Mouse (Mus musculus): Measurements from ENCODE around the gene Lrrn2.

Lrrn2 gene

DNA sequence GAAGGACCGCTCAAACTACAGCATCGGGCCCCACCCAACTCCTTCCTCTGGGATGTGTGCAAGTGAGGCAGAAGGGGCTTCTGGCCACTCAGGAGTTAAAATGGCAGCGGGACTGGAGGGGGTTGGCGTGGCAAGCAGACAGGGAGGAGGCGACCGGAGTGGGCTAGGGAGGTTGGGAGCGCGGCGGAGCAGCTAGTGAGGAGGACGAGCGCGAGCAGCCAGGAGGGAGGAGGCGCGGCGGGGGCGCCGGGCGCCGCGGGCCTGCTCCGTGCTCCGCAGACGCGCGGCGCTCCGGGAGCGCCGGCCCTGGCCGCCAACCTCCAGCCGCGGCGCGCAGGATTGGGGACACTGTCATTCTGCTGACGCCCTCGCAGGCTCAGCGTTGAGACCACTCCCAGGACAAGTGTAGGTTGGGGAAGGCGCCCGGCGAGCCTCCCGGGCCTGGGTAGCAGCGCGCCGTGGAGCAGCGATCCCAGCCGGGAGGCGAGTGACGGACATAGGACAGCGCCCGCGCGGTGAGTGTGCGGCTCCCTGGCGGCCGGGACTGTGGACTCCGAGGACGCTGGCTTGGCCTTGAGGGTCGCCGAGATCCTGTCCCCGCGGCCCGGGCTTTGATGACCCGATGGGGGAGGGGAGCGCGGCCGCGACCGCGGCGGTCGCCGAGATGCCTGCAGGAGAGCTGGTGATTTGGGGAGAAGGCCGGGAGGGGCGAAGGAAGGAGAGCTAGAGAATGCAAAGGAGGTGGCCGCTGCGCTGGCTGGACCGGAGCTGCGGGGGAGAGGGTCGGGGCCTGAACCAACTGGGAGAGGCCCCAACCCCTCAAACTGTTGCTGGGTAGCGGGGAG is at the start of gene Lrrn2:
Gene Lrrn2, plus strand, starts transcription at position 113 of the 845 bp plus-strand sequence.
- DNase-seq (ENCODE audit: low spot score in 2 of 2) = no peak

- no peak for DNase-seq (ENCODE audit: low spot score in 2 of 2)
Observed at GRCm38 (mm10) chr1:132831963-132832362, 48.1 kb upstream of the Lrrn2 start.

DNA sequence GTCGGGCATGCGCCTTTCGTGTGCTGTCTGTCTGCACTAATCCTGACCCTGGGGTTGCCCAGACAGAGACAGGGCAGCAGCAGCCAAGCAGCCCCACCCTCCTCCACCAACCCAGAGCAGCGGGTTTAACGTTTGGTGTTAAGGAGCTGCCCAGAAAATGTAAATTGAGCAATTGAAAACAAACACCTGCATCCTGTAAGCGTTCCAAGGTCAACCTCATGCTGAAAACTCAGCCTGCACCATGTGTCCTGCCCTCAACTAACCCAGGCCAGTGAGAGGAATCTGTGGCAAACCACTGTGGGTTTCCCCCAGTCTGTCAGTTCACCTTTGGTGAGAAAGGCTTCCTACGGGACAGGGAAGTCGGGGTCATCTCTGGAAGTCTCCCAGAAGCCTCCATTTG is 46.0 kb upstream of the Lrrn2 start:
- DNase-seq (ENCODE audit: low spot score in 2 of 2) = no peak

DNA sequence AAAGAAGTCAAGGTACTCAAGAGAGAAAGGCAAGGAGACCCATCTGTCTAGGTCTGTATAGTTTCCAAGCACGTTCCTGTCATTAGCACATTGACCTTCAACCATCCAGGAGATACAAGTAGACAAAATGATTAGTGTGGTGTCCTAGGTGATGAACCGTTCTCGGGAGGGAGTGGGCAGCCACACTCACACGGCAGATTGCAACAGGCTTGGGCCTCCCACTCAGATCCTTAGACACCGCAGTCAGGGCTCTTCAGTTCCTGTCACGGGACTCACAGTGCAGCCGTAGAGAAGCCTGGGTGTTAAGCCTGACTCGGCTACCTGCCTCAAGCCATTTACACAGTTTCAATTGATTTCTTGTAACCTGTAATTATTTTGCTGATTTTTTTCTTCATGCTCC is 43.2 kb upstream of the Lrrn2 start:
- no peak for DNase-seq (ENCODE audit: low spot score in 2 of 2)

DNA sequence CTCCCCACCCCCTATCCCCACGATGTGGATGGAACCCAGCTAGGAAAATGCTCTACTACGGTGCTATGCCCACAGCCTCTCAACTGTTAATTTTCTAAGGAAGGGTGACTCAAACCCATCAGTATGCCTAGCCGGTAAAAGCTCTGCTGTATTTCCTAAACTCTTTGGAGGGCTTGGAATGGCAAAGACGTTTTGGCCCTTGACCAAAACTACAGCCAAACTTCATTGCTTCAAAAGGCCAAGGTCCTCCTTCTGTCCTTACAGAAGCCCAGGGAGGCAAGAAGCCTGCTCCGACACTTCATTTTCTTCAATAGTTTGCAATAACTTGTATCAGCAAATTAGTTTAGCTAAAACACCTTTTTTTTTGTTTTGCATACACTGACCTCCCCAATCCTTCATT is 42.4 kb upstream of the Lrrn2 start:
- DNase-seq (ENCODE audit: low spot score in 2 of 2) = no peak

GRCm38 (mm10) chr1:132838371-132838770 is 41.7 kb upstream of the Lrrn2 start:
- DNase-seq (ENCODE audit: low spot score in 2 of 2) = no peak

DNA sequence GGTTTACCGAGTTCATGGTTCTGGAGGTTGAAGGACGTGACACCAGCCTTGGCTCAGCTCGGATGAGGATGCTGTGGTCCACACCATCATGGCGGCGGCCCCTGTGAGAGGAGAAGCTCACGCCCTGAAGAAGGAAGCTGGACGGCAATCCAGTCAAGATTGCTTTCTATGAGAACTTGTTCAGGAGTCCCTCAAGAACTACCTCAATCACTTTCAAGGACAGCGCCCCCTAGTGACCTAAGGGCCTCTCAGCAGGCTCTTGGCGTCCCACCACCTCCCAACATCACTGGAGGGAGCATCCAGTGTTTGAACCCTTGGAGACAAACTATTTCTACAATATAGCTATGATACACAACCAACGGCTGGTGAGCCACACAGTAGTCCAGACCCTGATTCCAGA is 36.5 kb upstream of the Lrrn2 start:
- no peak for DNase-seq (ENCODE audit: low spot score in 2 of 2)

- DNase-seq (ENCODE audit: low spot score in 2 of 2) = no peak
Observed at GRCm38 (mm10) chr1:132844088-132844804, 35.8 kb upstream of the Lrrn2 start.

- DNase-seq (ENCODE audit: low spot score in 2 of 2) = no peak
Observed at GRCm38 (mm10) chr1:132845766-132846165, 34.3 kb upstream of the Lrrn2 start.

DNA sequence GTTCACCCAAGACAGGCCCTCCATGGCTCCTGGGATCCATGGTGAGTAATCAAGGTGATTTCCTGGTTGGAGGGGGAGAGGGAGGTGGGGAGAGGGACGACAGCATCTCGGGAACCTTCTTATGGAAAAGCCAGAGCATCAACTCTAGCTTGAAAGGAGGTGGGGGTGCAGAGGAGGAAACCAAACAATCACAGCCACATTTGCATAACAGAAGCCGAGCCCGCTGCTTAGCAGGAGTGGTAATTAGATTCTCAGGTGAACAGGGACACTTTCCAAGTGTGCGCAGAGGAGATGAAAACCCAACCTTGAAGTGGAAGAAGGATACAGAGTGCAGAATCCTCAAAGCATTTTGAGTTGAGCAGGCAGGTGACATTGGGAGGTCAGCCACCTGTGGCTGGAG is 29.3 kb upstream of the Lrrn2 start:
- DNase-seq (ENCODE audit: low spot score in 2 of 2) = no peak

- DNase-seq (ENCODE audit: low spot score in 2 of 2) = no peak
Observed at GRCm38 (mm10) chr1:132851296-132851695, 28.8 kb upstream of the Lrrn2 start.

DNA sequence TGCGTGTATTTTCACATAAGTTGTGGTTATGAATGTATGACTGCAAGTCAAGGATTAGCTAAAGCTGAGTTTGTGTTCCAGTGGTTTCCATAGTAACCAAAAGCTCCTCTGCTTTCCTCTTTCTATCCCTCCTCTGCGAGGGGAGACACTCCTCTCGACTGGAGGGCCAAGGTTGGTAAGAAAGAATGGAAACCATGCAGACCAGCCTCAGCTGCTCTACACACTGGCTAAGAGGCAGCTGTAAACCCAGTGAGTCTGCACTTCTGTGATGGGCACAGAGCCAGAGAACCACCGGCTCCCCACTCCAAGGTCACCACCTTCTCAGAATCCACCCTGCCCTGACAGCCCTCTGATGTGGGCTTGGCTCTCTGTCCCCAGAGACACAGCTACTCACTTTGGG is 28.3 kb upstream of the Lrrn2 start:
- DNase-seq (ENCODE audit: low spot score in 2 of 2) = no peak

DNA sequence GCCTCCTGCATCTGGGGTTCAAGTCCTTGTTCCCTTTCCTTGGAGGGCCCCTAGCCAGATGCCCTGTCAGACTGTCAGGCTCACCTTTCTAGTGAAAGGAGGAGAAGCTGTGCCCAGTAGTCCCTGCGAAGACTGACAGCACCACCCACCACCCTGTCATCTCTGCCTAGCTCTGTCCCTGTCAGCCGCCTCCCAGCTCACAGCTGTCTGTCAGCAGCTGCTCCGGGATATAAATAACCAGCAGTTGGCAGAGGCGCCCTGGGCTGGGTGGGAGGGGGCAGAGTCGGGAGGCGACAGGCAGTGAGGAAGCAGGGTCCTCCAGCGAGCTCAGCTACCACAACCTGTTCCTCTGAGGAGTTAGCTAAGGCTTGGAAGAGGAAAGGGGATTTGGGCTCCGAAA is 26.8 kb upstream of the Lrrn2 start:
- no peak for DNase-seq (ENCODE audit: low spot score in 2 of 2)

- DNase-seq (ENCODE audit: low spot score in 2 of 2) = no peak
Observed at GRCm38 (mm10) chr1:132858516-132859383, 21.3 kb upstream of the Lrrn2 start.

- DNase-seq (ENCODE audit: low spot score in 2 of 2) = no peak
Observed at GRCm38 (mm10) chr1:132864220-132864619, 15.9 kb upstream of the Lrrn2 start.

GRCm38 (mm10) chr1:132865585-132865984 is 14.5 kb upstream of the Lrrn2 start:
- DNase-seq (ENCODE audit: low spot score in 2 of 2) = no peak

DNA sequence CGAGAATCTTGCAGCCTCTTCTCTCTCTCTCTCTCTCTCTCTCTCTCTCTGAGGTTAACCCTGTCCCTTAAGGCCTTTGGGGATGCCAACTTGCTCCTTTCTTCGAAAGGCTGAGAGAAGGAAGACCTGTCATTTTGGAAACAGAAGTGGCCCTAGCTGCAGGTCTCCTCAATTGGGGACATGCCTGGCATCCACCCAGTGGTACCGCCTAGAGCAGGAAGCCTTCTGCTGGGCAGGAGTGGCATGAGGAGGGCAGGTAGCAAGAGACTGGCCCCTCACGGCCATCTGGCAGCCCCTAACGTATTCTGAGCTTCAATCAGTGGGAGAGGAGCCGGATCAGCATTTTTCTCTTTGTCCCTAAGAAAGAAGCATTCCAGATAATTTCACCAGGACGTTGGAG is 9.7 kb upstream of the Lrrn2 start:
- no peak for DNase-seq (ENCODE audit: low spot score in 2 of 2)

DNA sequence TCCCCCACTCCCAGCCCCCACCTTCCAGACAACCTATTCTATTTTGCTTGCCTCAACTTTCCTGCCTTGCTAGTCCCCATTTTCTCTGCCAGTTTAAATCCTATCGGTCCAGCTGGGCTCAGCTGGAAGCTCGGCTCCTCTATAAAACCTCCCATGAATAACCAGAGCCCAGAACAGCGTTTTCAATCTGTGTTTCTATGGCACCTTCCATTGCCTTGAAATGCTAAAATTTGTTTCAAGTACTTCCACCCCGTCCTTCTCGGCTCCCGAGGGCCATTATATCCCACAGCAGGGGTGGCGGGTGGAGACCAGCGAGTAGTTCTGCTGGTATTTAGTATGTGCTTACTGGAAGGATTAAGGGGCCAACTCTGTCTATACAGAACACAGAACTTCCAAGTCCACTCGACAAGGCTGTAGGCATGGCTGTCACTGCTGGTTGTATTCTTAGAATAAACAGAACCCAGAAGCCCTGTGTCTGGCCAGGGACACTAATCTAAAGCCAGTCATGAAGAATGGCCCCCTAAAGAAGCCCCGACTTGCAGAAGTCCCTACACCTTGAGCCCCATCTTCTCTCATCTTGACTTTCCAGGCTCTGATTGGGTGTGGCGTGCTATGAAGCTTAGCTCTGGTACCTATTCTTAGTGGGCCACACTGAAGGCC is 992 bp upstream of the Lrrn2 start:
- no peak for DNase-seq (ENCODE audit: low spot score in 2 of 2)

DNA sequence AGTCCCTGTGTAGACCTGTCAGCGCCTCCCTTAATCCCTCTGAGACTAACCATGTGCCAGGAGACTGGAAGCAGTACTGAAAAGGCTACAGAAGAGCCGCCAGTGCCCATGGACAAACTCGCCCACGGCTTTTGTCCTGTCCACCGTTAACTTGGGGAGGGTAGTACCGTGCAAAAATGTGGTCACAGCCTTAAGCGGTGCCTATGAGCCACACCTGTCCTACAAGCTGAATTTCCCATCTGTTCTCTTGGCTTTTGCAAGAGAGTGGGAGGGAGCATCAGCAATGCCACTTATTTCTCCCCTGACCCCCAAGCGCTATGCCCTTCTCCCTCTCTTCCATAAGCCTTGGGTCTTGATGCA is 292 bp upstream of the Lrrn2 start:
- DNase-seq (ENCODE audit: low spot score in 2 of 2) = no peak

- no peak for DNase-seq (ENCODE audit: low spot score in 2 of 2)
Observed at GRCm38 (mm10) chr1:132881041-132881761, 1.1 kb downstream of the Lrrn2 start.

- DNase-seq (ENCODE audit: low spot score in 2 of 2) = no peak
Observed at GRCm38 (mm10) chr1:132881836-132882235, 1.8 kb downstream of the Lrrn2 start.

Data from spleen, postnatal 36 days (tissue).